Mouse (Mus musculus) intestine, embryonic 16.5 days (tissue): ENCODE results near the gene Ifitm6. TPM values are rescaled to one million over a fixed set of nuclear protein-coding genes. Genes with fewer than 3 reads are reported as not detected.
"Not testable (repeated sequence)": the region's sequence is repeated elsewhere in the genome, so short reads cannot be mapped to it uniquely, and the experiment has no call there.

Source experiments
- ATAC-seq: fragments of 200-750 bp; cut with Nextera tagmentation; 2 replicates; pipeline ENCODE4 v1.8.0; 2017; ENCODE audit warnings: moderate TSS enrichment, moderate library complexity
- H3K27ac ChIP-seq: fragments of 300-500 bp; sonication (generic); 2 replicates; pipeline ENCODE4 v1.5.1; 2014; ENCODE audit warnings: mild to moderate bottlenecking, low read length
- H3K27me3 ChIP-seq: fragments of 300-500 bp; sonication (generic); replicated peaks from 2 replicates; pipeline ENCODE4 v1.6.1; 2014; ENCODE audit warnings: low read length, control low read depth, mixed read lengths; ENCODE audit not compliant: control insufficient read depth, insufficient read depth
- H3K36me3 ChIP-seq: fragments of 300-500 bp; sonication (generic); 2 replicates; pipeline ENCODE4 v1.6.1; 2014; ENCODE audit warnings: low read length, control low read depth; ENCODE audit not compliant: control insufficient read depth, insufficient read depth
- H3K4me1 ChIP-seq: fragments of 300-500 bp; sonication (generic); 2 replicates; pipeline ENCODE4 v1.6.1; 2014; ENCODE audit warnings: low read length, control low read depth, mixed read lengths; ENCODE audit not compliant: control insufficient read depth, insufficient read depth
- H3K4me2 ChIP-seq: fragments of 300-500 bp; sonication (generic); 2 replicates; pipeline ENCODE4 v1.6.1; 2014; ENCODE audit warnings: low read depth, low read length, control low read depth
- H3K4me3 ChIP-seq: fragments of 300-500 bp; sonication (generic); 2 replicates; pipeline ENCODE4 v1.5.1; 2014; ENCODE audit warnings: mild to moderate bottlenecking, low read length
- H3K9ac ChIP-seq: fragments of 300-500 bp; sonication (generic); 2 replicates; pipeline ENCODE4 v1.6.1; 2014; ENCODE audit warnings: low read depth, low read length
- H3K9me3 ChIP-seq: fragments of 300-500 bp; sonication (generic); 2 replicates; pipeline ENCODE4 v1.6.1; 2016; ENCODE audit warnings: low read length, control low read depth; ENCODE audit not compliant: control insufficient read depth
- WGBS: fragments of 180-500 bp; shearing (Covaris S2); extraction: QIAGEN DNeasy Blood & Tissue Kit; methylation state at CpG from one replicate; pipeline ENCODE4 v1.1.7; 2014; 5-methylcytosine and 5-hydroxymethylcytosine counted together
- polyA plus RNA-seq: library from polyadenylated mRNA; unstranded; fragments of >200 nt; fragmentation: Nextera tagmentation; extraction: Ambion mirVana; gene quantifications from 2 replicates; pipeline ENCODE4 v1.2.1, GENCODE M21; 2015

The Ifitm6 gene
- polyA plus RNA-seq, 1 experiment from 2014 or later, result 1.9 TPM

DNA sequence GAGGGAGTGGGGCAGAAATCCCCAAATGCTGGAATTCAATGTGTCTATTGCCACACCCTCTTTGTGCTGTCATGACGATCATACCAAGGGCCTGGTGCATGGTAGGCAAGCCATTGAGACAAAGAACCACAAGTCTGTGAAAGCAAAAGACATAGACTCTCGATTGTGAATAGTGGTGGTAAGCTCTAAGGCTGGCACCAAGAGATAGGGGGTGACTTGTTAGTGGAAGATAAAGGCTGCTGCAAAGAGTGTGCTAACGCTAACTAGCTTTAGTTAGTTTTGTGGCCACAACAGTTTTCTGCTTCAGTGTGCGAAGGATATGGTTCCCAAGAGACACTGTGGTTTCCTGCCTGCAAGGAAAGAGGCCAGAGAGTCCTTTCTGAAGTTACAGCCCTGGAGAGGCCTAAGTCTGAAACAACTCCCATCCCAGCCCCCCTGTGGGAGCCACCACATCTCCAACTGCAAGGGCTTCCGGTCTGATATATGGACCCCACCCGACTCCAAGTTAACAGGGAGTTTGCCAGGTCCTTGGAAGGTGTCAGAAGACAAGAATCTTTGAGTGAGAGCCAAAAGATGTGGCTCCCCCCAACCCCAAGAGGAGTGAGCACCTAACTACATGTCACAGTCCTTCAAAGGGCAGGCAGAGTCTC lies 29.3 kb upstream of the Ifitm6 start:
- 0 out of 2 replicates have a peak, but pooled peaks have one; percentile 5 for ATAC-seq
- H3K9me3 ChIP-seq, result no peaks in the 10 kb centered on the region
- H3K27me3 ChIP-seq, result no peaks in the 10 kb centered on the region
- peak overlapping the region; percentile 24; the same call in 1 of the 2 replicates for H3K4me2 ChIP-seq
- peak overlapping the region; percentile 75 for H3K27ac ChIP-seq
- WGBS, result 58% methylated on average over 6 of the region's 6 CpGs
- H3K4me3 ChIP-seq, result no peak overlapping the region
- peak overlapping the region; percentile 17; the same call in 1 of the 2 replicates for H3K9ac ChIP-seq
- H3K4me1 ChIP-seq, result peaks cover 22% of the 10 kb centered on the region
- H3K36me3 ChIP-seq, result no peaks in the 10 kb centered on the region

DNA sequence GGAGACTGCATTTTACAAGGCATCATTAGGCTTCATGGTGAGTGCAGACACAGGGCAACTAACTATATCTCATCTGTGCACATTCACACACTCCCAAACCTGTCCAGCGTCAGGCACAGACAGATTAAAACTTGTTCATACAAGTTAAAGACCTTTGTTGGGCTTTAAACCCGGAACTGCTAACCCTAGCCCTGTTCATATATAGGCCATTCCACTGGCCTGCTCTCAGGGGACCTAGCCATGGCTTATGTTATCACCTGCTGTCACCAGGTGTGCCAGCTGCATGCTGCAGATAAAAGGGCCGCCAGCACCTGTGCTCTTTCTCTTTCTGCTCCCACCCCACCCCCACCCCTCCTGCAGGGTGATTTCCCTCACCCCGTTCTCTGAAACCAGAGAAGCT lies 24.8 kb upstream of the Ifitm6 start:
- H3K4me2 ChIP-seq, result no peak overlapping the region

DNA sequence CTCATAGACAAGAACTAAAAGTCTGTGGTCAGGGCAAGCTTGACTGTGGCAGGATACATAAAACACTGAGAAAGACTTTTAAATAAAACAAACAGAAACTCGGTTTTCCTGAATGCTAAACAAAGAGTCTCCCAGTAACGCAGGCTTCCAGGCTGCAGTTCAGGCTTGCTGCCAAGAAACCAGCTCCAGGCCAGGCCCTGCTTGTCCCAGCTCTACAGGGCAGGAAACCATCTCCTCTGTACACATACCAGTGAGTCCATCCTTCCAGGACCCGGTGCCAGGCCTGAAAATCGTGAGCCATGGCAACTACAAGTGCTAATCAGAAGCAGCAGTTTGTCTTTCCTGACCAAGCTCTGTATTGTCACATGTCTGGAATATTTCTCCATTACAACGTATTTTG lies 23.9 kb upstream of the Ifitm6 start:
- Histone ChIP-seq H3K27ac (peak overlapping the region; percentile 73), H3K4me2 (no peak overlapping the region), H3K36me3 (no peaks in the 10 kb centered on the region), H3K4me1 (peaks cover 19% of the 10 kb centered on the region), H3K4me3 (no peak overlapping the region), H3K9ac (no peak overlapping the region), H3K27me3 (no peaks in the 10 kb centered on the region), H3K9me3 (no peaks in the 10 kb centered on the region)
- 10% methylated on average over 5 of the region's 5 CpGs for WGBS
- peak; percentile 77 for ATAC-seq

More for the DNA sequence above, 24.8 kb upstream of the Ifitm6 start:
- peak; percentile 77 for ATAC-seq
- no peaks in the 10 kb centered on the region for H3K36me3 ChIP-seq
- 37% methylated on average over 4 of the region's 4 CpGs for WGBS
- peaks cover 26% of the 10 kb centered on the region for H3K4me1 ChIP-seq
- H3K9ac ChIP-seq, result peak overlapping the region; percentile 37; the same call in 1 of the 2 replicates
- no peaks in the 10 kb centered on the region for H3K27me3 ChIP-seq
- H3K4me3 ChIP-seq, result no peak overlapping the region
- H3K9me3 ChIP-seq, result no peaks in the 10 kb centered on the region
- H3K27ac ChIP-seq, result peak overlapping the region; percentile 82

DNA sequence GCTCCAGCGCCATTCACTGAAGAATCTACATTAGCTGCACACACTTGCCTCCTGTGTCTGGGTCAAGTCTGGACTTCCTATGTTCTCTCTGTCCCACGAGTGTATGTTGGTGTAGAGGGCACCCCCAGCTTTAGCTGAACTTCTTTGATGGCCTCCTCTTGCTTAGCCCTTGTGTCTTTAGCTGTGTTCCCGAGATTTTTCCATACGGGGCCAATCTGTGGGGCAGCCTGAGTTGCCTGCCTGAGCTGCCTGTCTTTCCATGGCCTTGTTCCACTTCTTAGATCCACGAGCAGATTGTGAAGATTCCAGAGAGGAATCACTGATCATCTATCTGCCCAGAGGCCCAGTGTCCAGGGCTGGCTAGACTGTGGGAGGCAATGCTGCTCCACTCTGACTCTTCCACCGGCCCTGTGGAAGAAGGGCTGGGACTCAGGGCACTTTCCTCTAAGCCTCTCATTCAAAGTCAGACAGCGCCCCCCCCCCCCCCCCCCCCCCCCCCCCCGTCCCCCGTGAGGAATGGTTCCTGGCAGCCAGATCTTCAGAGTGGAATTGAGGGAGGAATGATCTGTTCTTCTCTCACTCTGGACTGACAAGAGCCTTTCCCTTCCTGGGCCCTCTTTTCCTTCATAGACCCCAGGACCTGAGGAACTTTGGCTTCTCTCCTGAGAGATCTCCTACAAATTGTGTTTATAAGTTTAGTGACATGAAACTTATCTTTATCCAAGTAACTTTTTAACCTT lies 23.3 kb upstream of the Ifitm6 start:
- H3K4me2 ChIP-seq, result no peak overlapping the region
- H3K9ac ChIP-seq, result peak overlapping the region; percentile 2
- WGBS, result 29% methylated on average over 6 of the region's 9 CpGs

DNA sequence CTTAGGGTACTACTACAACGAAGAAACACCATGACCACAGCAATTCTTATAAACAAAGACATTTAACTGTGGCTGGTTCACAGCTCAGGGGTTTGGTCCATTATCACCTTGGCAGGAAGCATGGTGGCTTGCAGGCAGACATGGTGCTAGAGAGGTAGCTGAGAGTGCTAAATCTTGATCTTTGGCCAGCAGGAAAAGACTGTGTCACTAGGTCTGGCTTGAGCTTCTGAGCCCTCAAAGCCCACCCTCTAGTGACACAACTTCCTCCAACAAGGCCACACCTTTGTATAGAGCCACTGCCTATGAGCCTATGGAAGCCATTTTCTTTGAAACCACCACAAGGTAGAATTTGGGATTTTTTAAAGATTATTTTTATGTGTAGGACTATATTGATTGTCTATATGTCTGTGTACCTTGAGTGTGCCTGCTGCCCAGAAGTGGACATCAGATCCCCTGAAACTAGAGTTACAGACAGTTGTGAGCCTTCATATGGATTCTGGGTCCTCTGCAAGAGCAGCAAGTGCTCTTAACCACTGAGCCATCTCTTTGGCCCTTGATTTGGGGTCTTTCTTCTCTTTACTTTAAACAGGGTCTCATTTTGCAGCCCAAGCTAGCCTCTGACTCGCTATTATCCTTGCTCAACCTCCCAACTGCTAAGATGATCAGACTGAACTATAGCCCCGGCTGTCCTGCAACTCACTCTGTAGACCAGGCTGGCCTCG lies 21.8 kb upstream of the Ifitm6 start:
- Histone ChIP-seq H3K27ac (no peak overlapping the region), H3K9me3 (no peaks in the 10 kb centered on the region), H3K27me3 (no peaks in the 10 kb centered on the region), H3K4me3 (no peak overlapping the region), H3K36me3 (no peaks in the 10 kb centered on the region), H3K4me1 (peaks cover 19% of the 10 kb centered on the region), H3K9ac (no peak overlapping the region), H3K4me2 (no peak overlapping the region)
- no peak for ATAC-seq
- 94% methylated on average over 4 of the region's 4 CpGs for WGBS

More for the DNA sequence above, 23.3 kb upstream of the Ifitm6 start:
- Histone ChIP-seq H3K4me1 (peaks cover 19% of the 10 kb centered on the region), H3K36me3 (no peaks in the 10 kb centered on the region), H3K9me3 (no peaks in the 10 kb centered on the region), H3K27ac (peak overlapping the region; percentile 73), H3K4me3 (no peak overlapping the region), H3K27me3 (no peaks in the 10 kb centered on the region)
- 0 out of 2 replicates have a peak, but pooled peaks have one; percentile 29 for ATAC-seq

DNA sequence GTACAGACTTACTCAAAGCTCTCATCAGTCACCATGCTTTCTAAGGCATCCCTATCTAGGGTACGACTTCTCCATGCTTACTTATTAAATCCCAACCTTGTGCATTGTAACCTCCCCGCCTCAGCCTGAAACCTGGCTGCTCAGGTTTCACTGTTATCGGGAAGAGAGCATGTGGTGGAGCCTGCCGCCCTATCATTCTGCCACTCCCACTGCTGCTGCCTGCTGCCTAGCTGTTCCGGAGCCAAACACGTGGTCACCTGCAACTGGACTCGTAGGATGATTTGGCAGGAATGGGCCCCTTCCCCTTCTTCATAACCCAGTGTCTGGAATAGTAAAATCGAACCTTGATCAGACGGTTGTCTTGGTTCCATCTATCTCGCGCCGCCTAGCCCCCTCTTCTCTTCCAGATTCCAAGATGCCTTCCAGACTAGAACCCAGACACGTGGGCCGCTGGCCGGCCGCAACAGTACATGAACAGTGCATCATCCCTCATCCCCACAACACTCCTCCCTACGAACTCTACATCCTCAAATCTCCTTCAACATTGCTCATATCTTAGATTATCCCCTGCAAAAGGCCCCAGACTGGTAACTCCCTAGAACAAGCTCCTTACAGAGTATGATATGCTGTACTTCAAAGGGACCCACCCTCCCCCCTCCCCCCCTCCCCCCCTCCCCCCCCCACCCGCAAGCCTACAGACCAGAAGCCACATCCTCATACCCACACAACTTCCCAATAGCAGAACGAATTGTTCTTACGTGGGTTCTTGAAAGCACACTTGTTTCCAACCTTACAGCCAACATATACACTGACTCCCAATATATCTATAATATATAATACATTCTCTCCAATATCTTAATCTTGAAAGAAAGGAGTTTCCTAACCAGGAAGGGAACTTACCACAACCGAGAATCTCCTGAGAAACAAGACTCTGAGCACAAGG lies 20.6 kb upstream of the Ifitm6 start:
- no peak overlapping the region for H3K9ac ChIP-seq
- no peaks in the 10 kb centered on the region for H3K36me3 ChIP-seq
- no peak overlapping the region for H3K4me3 ChIP-seq
- H3K27me3 ChIP-seq, result no peaks in the 10 kb centered on the region
- H3K4me2 ChIP-seq, result no peak overlapping the region
- H3K9me3 ChIP-seq, result no peaks in the 10 kb centered on the region
- WGBS, result 71% methylated on average over 20 of the region's 21 CpGs
- ATAC-seq, result peak; percentile 50
- H3K27ac ChIP-seq, result peak overlapping the region; percentile 28; the same call in 1 of the 2 replicates
- H3K4me1 ChIP-seq, result peaks cover 19% of the 10 kb centered on the region

DNA sequence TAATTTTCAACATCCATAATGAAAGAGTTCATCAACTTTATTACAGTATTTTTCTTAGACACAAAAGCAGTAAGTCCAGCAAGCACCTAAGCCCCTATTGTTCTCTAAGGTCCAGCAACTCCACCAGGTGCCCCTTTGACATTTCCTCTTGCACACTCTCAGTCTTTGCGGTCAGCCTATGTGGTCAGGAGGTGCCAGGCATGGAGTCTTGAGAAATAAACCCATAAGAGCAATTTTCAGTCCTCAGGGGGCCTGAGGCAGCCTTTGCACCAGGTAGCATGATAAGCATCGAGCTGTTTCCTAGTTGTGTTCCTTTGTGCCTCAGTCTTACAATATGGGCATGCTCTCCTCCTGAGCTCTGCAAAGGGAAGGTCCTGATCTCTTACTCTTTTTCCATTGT lies 18.9 kb upstream of the Ifitm6 start:
- H3K4me1 ChIP-seq, H3K27me3 ChIP-seq, H3K4me2 ChIP-seq, ATAC-seq, H3K9me3 ChIP-seq, H3K4me3 ChIP-seq, H3K36me3 ChIP-seq, H3K27ac ChIP-seq, H3K9ac ChIP-seq: not testable (repeated sequence)
- WGBS, result 100% methylated on average over 1 of the region's 2 CpGs

DNA sequence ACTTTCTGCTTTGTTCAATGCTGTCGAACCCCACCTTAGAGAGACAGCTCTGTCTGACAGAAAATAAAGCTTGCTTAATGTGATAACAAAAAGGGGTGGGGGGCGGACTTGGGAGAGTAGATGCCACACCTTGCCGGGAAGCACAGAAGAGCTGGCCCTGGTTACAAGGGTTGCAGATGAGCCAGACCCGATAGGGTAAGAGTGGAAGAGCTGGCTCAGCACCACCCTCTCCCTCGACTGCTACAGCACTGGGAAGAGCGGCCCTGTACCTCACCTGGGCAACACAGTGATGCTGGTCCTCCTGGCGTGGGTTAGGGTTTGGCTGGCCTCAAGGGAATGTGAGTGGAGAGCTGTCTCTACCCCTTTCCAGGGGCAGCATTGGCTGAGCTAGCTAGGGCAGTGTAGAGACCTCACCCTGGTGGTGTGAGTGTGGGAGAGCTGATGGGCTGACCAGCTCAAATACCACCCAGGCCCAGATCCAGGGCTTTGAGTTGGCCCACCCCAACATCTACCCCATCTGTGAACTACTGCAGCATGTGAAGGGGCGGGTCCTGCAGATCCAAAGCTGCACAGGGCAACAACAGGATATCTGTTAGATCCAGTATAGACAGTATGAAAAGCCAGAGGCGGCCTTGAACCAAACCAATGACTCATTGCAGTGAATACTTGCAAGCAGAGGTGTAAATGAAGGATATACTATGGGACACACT lies 14.9 kb upstream of the Ifitm6 start:
- WGBS, result 63% methylated on average over 9 of the region's 9 CpGs
- no peak overlapping the region for H3K4me3 ChIP-seq
- H3K27ac ChIP-seq, result no peak overlapping the region
- H3K9ac ChIP-seq, result no peak overlapping the region
- ATAC-seq, result peak; percentile 34; the same call in 1 of the 2 replicates
- no peaks in the 10 kb centered on the region for H3K36me3 ChIP-seq
- H3K27me3 ChIP-seq, result no peaks in the 10 kb centered on the region
- H3K4me1 ChIP-seq, result peaks cover under 1% of the 10 kb centered on the region; the same call in 1 of the 2 replicates
- H3K4me2 ChIP-seq, result no peak overlapping the region
- no peaks in the 10 kb centered on the region for H3K9me3 ChIP-seq
